Mouse (Mus musculus) cerebellum, postnatal 36 days (tissue): ENCODE data around the gene Ccng1.
"Not testable (repeated sequence)": the region's sequence is repeated elsewhere in the genome, so short reads cannot be mapped to it uniquely, and the experiment has no call there.

ENCODE experiments used
- DNase-seq, 2 experiments: peaks; one replicate each; pipeline ENCODE4 v3.0.0; 2021 to 2022; ENCODE audit warnings: mixed read lengths in 2 of 2

The Ccng1 gene

GRCm38 (mm10) chr11:40715524-40715923 is 39.6 kb downstream of the Ccng1 start:
- no peak for DNase-seq

- DNase-seq: no peak
Measured at GRCm38 (mm10) chr11:40713858-40714257, 41.3 kb downstream of the Ccng1 start.

GRCm38 (mm10) chr11:40709899-40710298 is 45.2 kb downstream of the Ccng1 start:
- not testable (repeated sequence) for DNase-seq
